Mouse (Mus musculus) lung, postnatal 0 days (tissue): ENCODE data around the gene Ehd4. TPM values are rescaled to one million over a fixed set of nuclear protein-coding genes. Genes with fewer than 3 reads are reported as not detected.

ENCODE experiments used
- ATAC-seq: fragments of 200-750 bp; cut with Nextera tagmentation; 2 replicates; pipeline ENCODE4 v1.8.0; 2017; ENCODE audit warnings: moderate library complexity
- DNase-seq: peaks from one replicate; pipeline ENCODE4 v3.0.0-alpha.2; 2016; ENCODE audit warnings: low spot score
- H3K27ac ChIP-seq: fragments of 300-500 bp; sonication (generic); 2 replicates; pipeline ENCODE4 v1.5.1; 2014; ENCODE audit warnings: antibody characterized with exemption, mild to moderate bottlenecking, low read length, mixed read lengths
- H3K27me3 ChIP-seq: fragments of 300-500 bp; sonication (generic); replicated peaks from 2 replicates; pipeline ENCODE4 v1.6.1; 2014; ENCODE audit warnings: low read length, mixed read lengths; ENCODE audit not compliant: insufficient read depth
- H3K36me3 ChIP-seq: fragments of 300-500 bp; sonication (generic); 2 replicates; pipeline ENCODE4 v1.6.1; 2014; ENCODE audit warnings: low read length, mixed read lengths; ENCODE audit not compliant: insufficient read depth
- H3K4me1 ChIP-seq: fragments of 300-500 bp; sonication (generic); 2 replicates; pipeline ENCODE4 v1.6.1; 2014; ENCODE audit warnings: antibody characterized with exemption, low read depth, low read length, mixed read lengths; ENCODE audit not compliant: insufficient read depth
- H3K4me2 ChIP-seq: fragments of 300-500 bp; sonication (generic); replicated peaks from 2 replicates; pipeline ENCODE4 v1.6.1; 2014; ENCODE audit warnings: low read depth, mild to moderate bottlenecking, low read length, moderate library complexity, mixed read lengths
- H3K4me3 ChIP-seq: fragments of 300-500 bp; sonication (generic); 2 replicates; pipeline ENCODE4 v1.5.1; 2014; ENCODE audit warnings: low read depth, low read length
- H3K9ac ChIP-seq: fragments of 300-500 bp; sonication (generic); replicated peaks from 2 replicates; pipeline ENCODE4 v1.6.1; 2014; ENCODE audit warnings: low read depth, mild to moderate bottlenecking
- H3K9me3 ChIP-seq: fragments of 300-500 bp; sonication (generic); 2 replicates; pipeline ENCODE4 v1.6.1; 2016; ENCODE audit warnings: low read length, mixed read lengths
- CTCF ChIP-seq: IDR thresholded peaks from 2 replicates; pipeline ENCODE4 v1.5.1; 2016; ENCODE audit warnings: antibody characterized with exemption, mild to moderate bottlenecking
- EP300 ChIP-seq: IDR thresholded peaks from 2 replicates; pipeline ENCODE4 v1.6.1; 2016; ENCODE audit warnings: antibody characterized with exemption, mild to moderate bottlenecking, control low read depth
- WGBS: fragments of 180-500 bp; shearing (Covaris S2); extraction: QIAGEN DNeasy Blood & Tissue Kit; methylation state at CpG from one replicate; pipeline ENCODE4 v1.1.7; 2014; 5-methylcytosine and 5-hydroxymethylcytosine counted together
- polyA plus RNA-seq: library from polyadenylated mRNA; unstranded; fragments of >200 nt; fragmentation: Nextera tagmentation; extraction: Ambion mirVana; gene quantifications from 2 replicates; pipeline ENCODE4 v1.2.1, GENCODE M21; 2015

The Ehd4 gene
- polyA plus RNA-seq, 1 experiment from 2014 or later, result 228 TPM

DNA sequence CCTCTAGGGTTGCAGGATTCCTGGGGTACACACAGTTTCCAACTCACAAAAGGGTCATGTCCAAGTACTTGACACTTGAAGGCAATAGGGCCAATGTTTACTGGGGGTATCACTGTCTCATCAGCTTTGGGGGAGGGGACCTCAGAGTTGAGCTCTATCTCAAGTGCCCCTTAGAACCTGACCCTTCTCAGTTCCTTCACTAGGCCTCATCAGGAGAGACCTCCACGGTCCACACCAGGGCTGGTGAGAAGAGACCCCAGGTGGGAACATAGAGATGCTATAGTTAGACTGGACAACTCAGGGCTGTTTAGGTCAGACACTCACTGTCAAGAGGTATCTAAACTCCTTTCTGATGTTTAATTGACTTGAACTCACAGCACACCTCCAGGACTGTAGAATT, 15.3 kb downstream of the Ehd4 start:
- Histone ChIP-seq H3K27me3 (no peaks in the 10 kb centered on the region), H3K27ac (no peak overlapping the region), H3K36me3 (no peaks in the 10 kb centered on the region), H3K4me3 (no peak overlapping the region), H3K4me1 (peaks cover 14% of the 10 kb centered on the region; the same call in 1 of the 2 replicates), H3K4me2 (no peak overlapping the region), H3K9me3 (no peaks in the 10 kb centered on the region), H3K9ac (no peak overlapping the region)
- 81% methylated on average over 1 of the region's 1 CpGs for WGBS
- ATAC-seq, result no peak
- no peak for DNase-seq
- no peak for TF ChIP-seq CTCF
- no peak for TF ChIP-seq EP300

DNA sequence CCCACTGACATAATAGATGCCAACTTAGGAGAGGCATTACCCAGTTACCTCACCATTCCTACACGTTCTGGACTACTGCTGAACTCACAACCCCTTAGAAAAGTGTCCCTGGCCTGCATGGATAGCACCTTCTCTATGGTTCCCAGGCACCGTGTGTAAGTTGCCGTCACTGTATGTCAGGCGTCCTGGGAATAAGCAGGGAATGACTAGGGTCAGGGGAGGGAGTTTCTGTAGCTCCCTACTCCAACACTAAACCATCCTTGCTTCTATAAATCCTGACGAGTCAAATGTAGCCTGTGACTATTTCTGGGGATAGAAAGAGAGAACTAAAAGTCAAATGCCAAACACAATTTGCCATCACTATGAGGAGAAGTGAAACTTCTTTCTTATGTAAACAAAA, 17.1 kb downstream of the Ehd4 start:
- DNase-seq (no peak), ATAC-seq (no peak)
- Histone ChIP-seq H3K36me3 (no peaks in the 10 kb centered on the region), H3K4me1 (peaks cover 22% of the 10 kb centered on the region), H3K27ac (no peak overlapping the region), H3K9ac (no peak overlapping the region), H3K9me3 (no peaks in the 10 kb centered on the region), H3K4me2 (no peak overlapping the region), H3K4me3 (no peak overlapping the region), H3K27me3 (no peaks in the 10 kb centered on the region)
- TF ChIP-seq EP300 (no peak), CTCF (no peak)
- WGBS, result 57% methylated on average over 5 of the region's 5 CpGs

DNA sequence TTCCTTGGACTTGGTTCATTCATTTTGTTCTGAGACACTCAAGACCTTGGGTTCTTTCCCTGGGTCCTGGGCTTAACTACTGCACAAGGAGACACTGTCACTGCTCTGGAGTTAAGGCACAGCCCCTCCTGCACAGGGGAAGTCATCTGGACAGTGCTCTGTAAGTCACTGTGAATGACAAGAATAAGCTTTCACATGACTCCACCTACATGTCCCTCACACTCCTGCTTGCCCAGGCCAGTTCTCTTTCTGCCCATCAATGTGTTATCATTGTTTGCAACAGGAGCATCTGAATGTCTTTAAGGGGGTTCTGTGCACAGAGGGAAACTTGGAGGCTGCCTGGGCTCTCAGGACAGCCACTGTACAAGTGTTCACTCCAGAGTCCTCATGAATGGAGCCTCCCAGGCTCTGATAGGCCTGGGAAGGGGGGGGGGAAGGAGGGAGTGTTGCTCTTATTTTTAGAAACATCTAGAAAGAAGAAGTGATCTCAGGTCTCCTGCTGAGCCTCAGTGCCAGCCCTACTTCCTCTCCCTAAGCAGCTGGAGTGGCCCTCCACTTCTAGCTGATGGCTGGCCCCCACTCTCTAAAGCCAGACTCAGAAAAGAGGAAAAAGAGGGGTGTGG, 19.8 kb downstream of the Ehd4 start:
- no peak overlapping the region for H3K4me3 ChIP-seq
- ATAC-seq, result peak; percentile 70
- H3K27me3 ChIP-seq, result no peaks in the 10 kb centered on the region
- H3K4me1 ChIP-seq, result peaks cover 19% of the 10 kb centered on the region
- H3K27ac ChIP-seq, result 0 out of 2 replicates have a peak overlapping the region, but pooled peaks have one; percentile 6
- peak; percentile 60 for DNase-seq
- H3K9ac ChIP-seq, result no peak overlapping the region
- TF ChIP-seq EP300 (no peak), CTCF (no peak)
- no peaks in the 10 kb centered on the region for H3K36me3 ChIP-seq
- no peak overlapping the region for H3K4me2 ChIP-seq
- no peaks in the 10 kb centered on the region for H3K9me3 ChIP-seq

DNA sequence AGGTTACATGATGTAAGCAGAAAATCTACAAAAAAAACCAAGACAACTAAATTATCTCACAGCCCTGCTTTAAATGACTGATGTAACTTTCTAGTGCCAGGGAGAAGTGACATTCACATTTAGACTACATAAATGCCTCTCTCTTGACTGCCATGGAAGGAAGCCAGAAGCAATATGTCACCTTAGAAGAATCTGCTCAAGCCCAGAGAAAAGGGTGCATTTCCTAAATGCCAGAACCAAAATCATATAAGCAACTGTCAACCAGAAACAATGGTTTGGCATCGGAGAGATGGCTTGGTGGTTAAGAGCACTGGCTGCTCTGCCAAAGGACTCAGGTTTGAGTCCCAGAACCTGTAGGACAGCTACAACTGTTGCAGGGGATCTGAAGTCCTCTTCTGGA, 22.5 kb downstream of the Ehd4 start:
- H3K27ac ChIP-seq, result peak overlapping the region; percentile 59; the same call in 1 of the 2 replicates
- H3K36me3 ChIP-seq, result no peaks in the 10 kb centered on the region
- no peaks in the 10 kb centered on the region for H3K27me3 ChIP-seq
- no peaks in the 10 kb centered on the region for H3K9me3 ChIP-seq
- TF ChIP-seq CTCF (no peak), EP300 (0 out of 2 replicates have a peak, but pooled peaks have one; percentile 23)
- peak; percentile 47 for DNase-seq
- ATAC-seq, result no peak
- no peak overlapping the region for H3K9ac ChIP-seq
- H3K4me2 ChIP-seq, result no peak overlapping the region
- 35% methylated on average over 1 of the region's 1 CpGs for whole genome bisulfite sequencing
- H3K4me1 ChIP-seq, result peaks cover 32% of the 10 kb centered on the region
- H3K4me3 ChIP-seq, result no peak overlapping the region

DNA sequence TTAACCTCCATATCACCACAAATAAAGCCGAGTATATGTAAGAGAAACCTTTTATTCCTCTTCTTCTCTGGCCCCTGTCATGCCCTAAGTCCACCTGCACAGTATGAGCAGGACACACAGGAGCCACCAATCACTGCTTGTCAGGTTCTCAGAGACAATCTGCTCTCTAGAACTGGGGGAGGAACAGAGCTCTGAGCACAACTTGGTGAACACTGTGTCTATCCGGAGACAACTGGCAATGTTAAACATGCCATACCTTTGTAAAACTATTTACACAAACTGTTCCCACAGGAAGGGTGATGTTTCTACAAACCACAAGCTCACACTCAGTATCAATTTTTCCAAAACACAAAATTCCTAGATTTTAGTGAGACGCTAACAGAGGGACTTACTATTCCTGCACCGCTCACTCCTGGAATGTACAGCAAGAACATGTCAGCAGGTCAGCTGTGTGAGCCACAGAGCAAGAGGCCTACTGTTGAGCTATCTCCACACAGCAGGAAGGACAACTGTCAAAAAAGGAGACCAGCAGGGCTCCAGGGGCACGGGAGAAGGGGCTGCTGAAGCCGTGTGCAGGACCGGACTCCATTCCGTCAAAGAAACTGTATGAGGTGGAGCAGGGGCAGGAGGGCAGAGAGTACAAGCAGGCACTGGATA, 25.0 kb downstream of the Ehd4 start:
- ATAC-seq, result no peak
- Histone ChIP-seq H3K4me1 (peaks cover 30% of the 10 kb centered on the region), H3K27me3 (no peaks in the 10 kb centered on the region), H3K9ac (no peak overlapping the region), H3K36me3 (no peaks in the 10 kb centered on the region), H3K4me3 (no peak overlapping the region), H3K9me3 (no peaks in the 10 kb centered on the region), H3K27ac (peak overlapping the region; percentile 74), H3K4me2 (no peak overlapping the region)
- TF ChIP-seq CTCF, result no peak
- no peak for TF ChIP-seq EP300
- no peak for DNase-seq
- 34% methylated on average over 8 of the region's 8 CpGs for WGBS

DNA sequence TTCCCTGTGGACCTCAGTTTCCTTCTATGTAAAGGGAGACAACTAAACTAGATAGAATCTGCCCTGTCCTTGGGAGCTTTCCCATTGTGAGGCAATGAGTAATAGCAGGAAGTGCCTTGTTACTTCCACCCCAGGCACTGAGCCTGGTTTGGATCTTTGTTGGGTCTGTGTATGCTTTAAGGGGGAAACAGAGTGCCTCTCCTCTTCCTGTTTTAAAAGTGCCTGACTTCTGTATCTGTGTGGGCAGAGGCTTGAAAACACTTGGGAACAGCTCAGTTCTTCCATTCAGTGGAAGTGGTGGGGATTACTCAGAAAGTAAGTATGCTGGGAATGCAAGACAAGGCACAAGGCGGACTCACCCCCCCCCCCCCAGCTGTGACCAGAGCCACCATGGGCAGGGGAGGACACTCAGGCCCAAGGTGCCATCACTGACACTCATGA, 25.8 kb downstream of the Ehd4 start:
- peaks cover 32% of the 10 kb centered on the region for H3K4me1 ChIP-seq
- no peaks in the 10 kb centered on the region for H3K27me3 ChIP-seq
- TF ChIP-seq CTCF, result no peak
- peak; percentile 96 for TF ChIP-seq EP300
- no peaks in the 10 kb centered on the region for H3K9me3 ChIP-seq
- no peaks in the 10 kb centered on the region for H3K36me3 ChIP-seq
- H3K4me3 ChIP-seq, result no peak overlapping the region
- peak; percentile 92 for ATAC-seq
- peak; percentile 92 for DNase-seq
- no peak overlapping the region for H3K9ac ChIP-seq
- H3K4me2 ChIP-seq, result no peak overlapping the region
- 27% methylated on average over 1 of the region's 1 CpGs for WGBS
- H3K27ac ChIP-seq, result peak overlapping the region; percentile 74
